Mouse (Mus musculus) C2C12 (cell line): ENCODE measurements around the gene Eif4g2. TPM values are rescaled to one million over a fixed set of nuclear protein-coding genes. Genes with fewer than 3 reads are reported as not detected.

Experiments used
- H3K27me3 ChIP-seq: one replicate; pipeline ENCODE4 v1.6.1; 2011; ENCODE audit not compliant: control insufficient read depth, insufficient read depth, insufficient read length
- H3K36me3 ChIP-seq: one replicate; pipeline ENCODE4 v1.6.1; 2011; ENCODE audit not compliant: control insufficient read depth, insufficient read depth
- H3K4me3 ChIP-seq: one replicate; pipeline ENCODE4 v1.5.1; 2011; ENCODE audit warnings: mild to moderate bottlenecking, control low read depth; ENCODE audit not compliant: poor library complexity, insufficient read depth, severe bottlenecking
- H3K79me2 ChIP-seq: one replicate; pipeline ENCODE4 v1.6.1; 2011; ENCODE audit not compliant: control insufficient read depth, insufficient read depth
- H3K79me3 ChIP-seq: one replicate; pipeline ENCODE4 v1.6.1; 2011; ENCODE audit warnings: low read depth, control low read depth
- H3ac ChIP-seq: one replicate; pipeline ENCODE3; 2011; ENCODE audit warnings: low read depth; ENCODE audit not compliant: control insufficient read depth, insufficient read length
- CEBPB ChIP-seq: IDR thresholded peaks from one replicate; pipeline ENCODE4 v1.6.1; 2011; ENCODE audit warnings: low read depth, mild to moderate bottlenecking, control low read depth, moderate library complexity
- CTCF ChIP-seq: IDR thresholded peaks from one replicate; pipeline ENCODE4 v1.5.1; 2011; ENCODE audit not compliant: control insufficient read depth, insufficient read depth, insufficient read length
- FOSL1 ChIP-seq: IDR thresholded peaks from one replicate; pipeline ENCODE4 v1.8.0; 2011; ENCODE audit warnings: mild to moderate bottlenecking, low read length; ENCODE audit not compliant: poor library complexity, insufficient read depth, severe bottlenecking
- MAX ChIP-seq: IDR thresholded peaks from one replicate; pipeline ENCODE4 v1.6.1; 2011; ENCODE audit warnings: mild to moderate bottlenecking, control low read depth
- MYOD1 ChIP-seq: IDR thresholded peaks from one replicate; pipeline ENCODE4 v1.6.1; 2011; ENCODE audit warnings: low read depth; ENCODE audit not compliant: control insufficient read depth, insufficient read length
- MYOG ChIP-seq: IDR thresholded peaks from one replicate; pipeline ENCODE4 v1.6.1; 2011; ENCODE audit not compliant: control insufficient read depth, insufficient read length; ENCODE audit errors: extremely low read depth
- USF1 ChIP-seq: IDR thresholded peaks from one replicate; pipeline ENCODE4 v1.6.1; 2011; ENCODE audit warnings: low read depth, mild to moderate bottlenecking, control low read depth, moderate library complexity
- polyA plus RNA-seq: library from polyadenylated mRNA; unstranded; fragments of >200 nt; fragmentation: generic; extraction: Trizol; gene quantifications from one replicate; pipeline ENCODE4 v1.2.1, GENCODE M21; 2012; ENCODE audit warnings: missing spikeins

Gene Eif4g2
- polyA plus RNA-seq, 1 experiment: 386 TPM

GRCm38 (mm10) chr7:111048920-111049319, 33.9 kb downstream of the Eif4g2 start:
- no peaks in the 10 kb centered on the region for H3K27me3 ChIP-seq
- TF ChIP-seq MAX (no peak), MYOG (no peak), CTCF (no peak), MYOD1 (no peak), FOSL1 (no peak), CEBPB (no peak), USF1 (no peak)
- H3K4me3 ChIP-seq: no peak overlapping the region
- H3K79me3 ChIP-seq: no peaks in the 10 kb centered on the region
- H3ac ChIP-seq: no peak overlapping the region
- peaks cover 75% of the 10 kb centered on the region for H3K36me3 ChIP-seq
- no peaks in the 10 kb centered on the region for H3K79me2 ChIP-seq

DNA sequence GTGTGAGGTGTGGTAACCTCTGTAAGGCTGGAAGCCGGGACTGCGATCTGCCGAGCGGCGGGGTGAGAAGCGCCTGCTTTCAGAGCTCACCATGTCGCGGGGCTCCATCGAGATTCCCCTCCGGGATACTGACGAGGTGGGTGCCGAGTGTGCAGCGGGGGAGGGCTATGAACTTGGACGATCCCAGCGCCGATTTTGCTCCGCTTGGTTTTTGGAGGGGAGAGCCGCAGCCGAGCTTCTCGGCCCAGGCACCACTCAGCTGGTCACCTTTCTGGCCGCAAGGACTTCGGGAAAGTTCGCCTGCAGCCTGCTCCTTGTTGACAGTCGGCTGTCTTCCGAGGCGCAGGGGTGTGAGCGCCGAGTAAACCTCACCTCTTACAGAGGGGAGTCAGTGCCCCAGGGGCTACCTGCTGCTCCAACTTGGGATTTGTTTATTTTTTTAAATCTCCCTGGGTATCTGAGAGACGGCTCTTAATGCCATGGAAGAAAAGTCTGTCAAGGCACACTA, 53.7 kb downstream of the Eif4g2 start:
- H3K79me2 ChIP-seq: peaks cover 38% of the 10 kb centered on the region
- H3K36me3 ChIP-seq: peaks cover 18% of the 10 kb centered on the region
- peak overlapping the region; percentile 72 for H3K4me3 ChIP-seq
- H3K79me3 ChIP-seq: peaks cover 17% of the 10 kb centered on the region
- peak overlapping the region; percentile 82 for H3ac ChIP-seq
- TF ChIP-seq USF1: no peak
- no peak for TF ChIP-seq MAX
- TF ChIP-seq FOSL1: no peak
- TF ChIP-seq MYOG: no peak
- TF ChIP-seq MYOD1: no peak
- no peak for TF ChIP-seq CEBPB
- no peak for TF ChIP-seq CTCF
- no peaks in the 10 kb centered on the region for H3K27me3 ChIP-seq

GRCm38 (mm10) chr7:111028281-111029045, 54.4 kb downstream of the Eif4g2 start, which contains the start of gene Ctr9:
Ctr9 (plus strand) TSS chr7:111028951.
- H3K27me3 ChIP-seq: no peaks in the 10 kb centered on the region
- peak within 1 kb of the TSS; percentile 82 for H3ac ChIP-seq
- peaks cover 17% of the 10 kb centered on the region for H3K79me3 ChIP-seq

GRCm38 (mm10) chr7:111024912-111025311, 57.9 kb downstream of the Eif4g2 start:
- Histone ChIP-seq H3K27me3 (no peaks in the 10 kb centered on the region), H3K79me3 (peaks cover 7% of the 10 kb centered on the region), H3K36me3 (no peaks in the 10 kb centered on the region), H3K4me3 (no peak overlapping the region), H3ac (no peak overlapping the region), H3K79me2 (peaks cover 10% of the 10 kb centered on the region)
- TF ChIP-seq MYOG: no peak
- no peak for TF ChIP-seq CEBPB
- no peak for TF ChIP-seq CTCF
- no peak for TF ChIP-seq MAX
- no peak for TF ChIP-seq MYOD1
- TF ChIP-seq USF1: no peak
- no peak for TF ChIP-seq FOSL1

More at GRCm38 (mm10) chr7:111028281-111029045, 54.4 kb downstream of the Eif4g2 start, which contains the start of gene Ctr9:
- H3K79me2 ChIP-seq: peaks cover 38% of the 10 kb centered on the region
- TF ChIP-seq MAX (peak; percentile 54), MYOD1 (no peak), CEBPB (no peak), CTCF (no peak)
- peak within 1 kb of the TSS; percentile 72 for H3K4me3 ChIP-seq
- peaks cover 11% of the 10 kb centered on the region for H3K36me3 ChIP-seq

DNA sequence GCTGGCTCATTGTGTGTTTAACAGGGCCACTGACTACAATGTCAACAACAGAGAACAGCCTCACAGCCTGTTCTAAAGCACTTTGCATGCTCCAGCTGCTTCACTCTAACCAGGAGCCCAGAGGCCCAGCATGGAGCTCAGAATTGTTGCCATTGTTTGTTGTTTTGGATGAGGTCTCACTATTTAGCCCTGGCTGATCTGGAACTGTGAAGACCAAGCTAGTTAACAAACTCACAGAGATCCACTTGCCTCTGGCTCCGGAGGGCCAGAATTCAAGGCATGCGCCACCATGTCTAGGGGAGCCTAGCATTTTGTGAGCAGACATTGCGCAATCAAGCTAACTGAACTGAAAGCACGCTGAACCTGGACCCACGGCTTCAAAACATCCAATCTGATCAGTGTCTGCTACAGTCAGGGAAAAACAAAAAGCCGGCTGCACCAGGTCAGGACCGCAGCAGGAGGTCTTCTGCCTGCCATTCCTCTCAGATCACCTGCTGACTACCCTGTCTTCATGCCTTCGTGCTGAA, 58.7 kb downstream of the Eif4g2 start:
- Histone ChIP-seq H3K79me2 (peaks cover 2% of the 10 kb centered on the region), H3K4me3 (no peak overlapping the region)

GRCm38 (mm10) chr7:111020814-111021213, 62.0 kb downstream of the Eif4g2 start:
- no peaks in the 10 kb centered on the region for H3K79me3 ChIP-seq
- H3K36me3 ChIP-seq: no peaks in the 10 kb centered on the region
- H3ac ChIP-seq: no peak overlapping the region
- no peaks in the 10 kb centered on the region for H3K79me2 ChIP-seq
- no peak for TF ChIP-seq CTCF
- TF ChIP-seq MYOD1: no peak
- no peak for TF ChIP-seq CEBPB
- no peak for TF ChIP-seq FOSL1
- TF ChIP-seq MAX: no peak
- TF ChIP-seq MYOG: no peak
- no peak for TF ChIP-seq USF1
- H3K27me3 ChIP-seq: peaks cover 1% of the 10 kb centered on the region
- no peak overlapping the region for H3K4me3 ChIP-seq

More for the DNA sequence above, 58.7 kb downstream of the Eif4g2 start:
- TF ChIP-seq CEBPB (peak; percentile 91), MYOG (no peak)
- Histone ChIP-seq H3K27me3 (no peaks in the 10 kb centered on the region), H3K79me3 (no peaks in the 10 kb centered on the region), H3ac (no peak overlapping the region), H3K36me3 (no peaks in the 10 kb centered on the region)

Other genes with a start within 250 kb of the Eif4g2 start
- 9.7 TPM for gene Rnf141, start 238.6 kb downstream of the Eif4g2 start, polyA plus RNA-seq
- gene Lyve1, start 219.8 kb downstream of the Eif4g2 start, polyA plus RNA-seq: not detected
- gene Mrvi1, start 100.6 kb downstream of the Eif4g2 start, polyA plus RNA-seq: 0.05 TPM
- 19.0 TPM for gene Ctr9, start 54.1 kb downstream of the Eif4g2 start, polyA plus RNA-seq